Mouse (Mus musculus) spleen, postnatal 10 days (tissue): Measurements from ENCODE around the gene Cntn5.

Experiments
- DNase-seq, 2 experiments: peaks; one replicate each; pipeline ENCODE4 v3.0.0; 2021 to 2022; ENCODE audit warnings: low spot score in 2 of 2

Gene Cntn5

DNA sequence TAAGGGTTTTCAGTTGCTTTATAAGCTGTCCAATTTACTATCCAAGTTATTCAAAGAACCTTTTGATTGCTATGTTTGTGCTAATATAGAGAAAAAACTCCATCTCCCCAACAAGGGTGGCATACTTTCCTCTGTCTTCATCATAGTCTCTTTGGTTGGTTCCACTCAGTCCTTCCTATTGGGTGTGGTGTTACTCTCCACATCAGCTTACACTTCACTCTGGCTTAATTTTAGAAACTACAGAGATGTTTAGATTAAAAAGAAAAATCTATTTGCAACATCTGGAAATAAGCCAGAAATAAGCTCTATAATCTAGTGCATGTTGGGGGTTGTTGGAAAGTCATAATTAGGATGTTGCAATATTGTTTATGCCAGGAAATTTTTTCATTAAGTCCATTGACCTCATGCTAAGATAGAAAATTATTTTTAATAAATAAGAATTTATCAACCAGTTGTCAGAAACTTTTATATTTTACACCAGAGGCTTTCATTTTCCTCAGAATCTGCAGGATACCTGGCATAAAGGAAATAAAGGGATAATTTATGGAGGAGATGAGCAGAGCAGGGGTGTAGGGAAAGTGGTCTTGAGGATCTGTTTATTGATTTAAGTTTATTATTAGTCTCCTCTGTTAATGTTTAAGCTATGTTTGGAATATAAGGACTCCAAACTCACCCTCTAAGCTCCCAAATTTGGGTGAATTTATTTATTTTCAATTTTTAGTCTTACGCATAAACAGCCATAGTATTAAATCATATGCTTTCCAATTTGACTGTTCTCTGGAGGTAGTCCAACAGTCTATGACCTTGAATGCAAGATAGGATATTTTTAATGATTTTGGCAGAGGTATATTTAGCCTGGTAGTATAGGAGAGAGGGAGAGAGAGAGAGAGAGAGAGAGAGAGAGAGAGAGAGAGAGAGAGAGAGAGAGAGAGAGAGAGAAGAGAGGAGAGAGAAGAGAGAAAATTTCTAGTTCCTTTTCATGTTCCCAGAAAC, 966.8 kb downstream of the Cntn5 start:
- no peak for DNase-seq

DNA sequence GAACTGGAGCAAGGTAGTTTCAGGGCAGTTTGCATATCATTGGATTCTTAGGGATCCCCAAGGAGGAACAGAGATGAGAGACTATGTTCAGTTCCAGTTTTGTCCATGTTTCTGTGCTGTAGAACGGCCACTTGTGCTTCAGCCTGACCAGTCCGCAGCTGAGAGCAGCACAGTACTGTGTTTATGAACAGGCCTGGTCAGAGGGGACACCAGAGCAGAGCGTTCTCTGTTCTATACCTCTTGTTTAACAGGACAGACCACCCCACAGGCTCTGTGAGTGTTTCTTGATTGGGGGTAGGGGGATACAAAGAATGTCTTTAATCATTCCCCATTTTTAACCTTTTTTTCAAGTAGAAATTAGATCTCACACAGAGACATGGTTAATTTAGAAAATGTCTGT, 984.0 kb downstream of the Cntn5 start:
- DNase-seq: no peak

DNA sequence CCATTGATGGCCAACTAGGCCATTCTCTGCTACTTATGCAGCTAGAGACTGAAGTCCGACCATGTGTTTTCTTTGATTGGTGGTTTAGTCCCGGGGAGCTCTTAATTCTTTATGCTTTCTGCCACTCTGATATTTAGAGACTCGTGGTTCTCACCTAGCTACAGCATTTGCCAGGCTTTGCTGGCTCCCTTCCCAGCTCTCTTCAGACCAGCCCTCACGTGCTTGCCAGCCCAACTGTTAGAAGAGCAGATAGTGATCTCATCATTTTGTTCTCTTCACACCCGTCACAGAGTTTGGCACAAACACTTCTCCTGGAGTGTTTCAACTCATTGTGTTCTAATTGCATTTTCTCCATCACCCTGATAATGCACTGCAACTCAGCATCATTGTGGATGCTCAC, 1005.5 kb downstream of the Cntn5 start:
- DNase-seq: no peak

DNA sequence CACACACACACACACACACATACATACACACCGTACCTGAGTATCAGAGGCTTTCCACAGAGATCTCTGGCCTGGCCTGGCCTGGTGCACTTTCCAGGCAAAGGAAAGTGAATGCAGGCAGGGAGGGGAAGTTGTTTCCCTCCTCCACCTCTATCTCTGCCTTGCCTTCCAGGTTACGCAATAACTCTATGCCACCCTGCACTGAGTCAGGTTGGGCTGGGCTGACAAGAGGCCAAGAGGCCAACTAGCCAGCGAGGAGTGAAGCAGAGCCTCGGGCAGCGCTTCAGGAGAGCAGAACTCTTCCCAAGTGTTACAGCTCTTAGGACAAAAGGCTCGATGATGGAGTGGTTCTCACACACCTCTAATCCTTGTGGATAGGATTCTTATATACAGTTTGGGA, 1018.4 kb downstream of the Cntn5 start:
- no peak for DNase-seq

DNA sequence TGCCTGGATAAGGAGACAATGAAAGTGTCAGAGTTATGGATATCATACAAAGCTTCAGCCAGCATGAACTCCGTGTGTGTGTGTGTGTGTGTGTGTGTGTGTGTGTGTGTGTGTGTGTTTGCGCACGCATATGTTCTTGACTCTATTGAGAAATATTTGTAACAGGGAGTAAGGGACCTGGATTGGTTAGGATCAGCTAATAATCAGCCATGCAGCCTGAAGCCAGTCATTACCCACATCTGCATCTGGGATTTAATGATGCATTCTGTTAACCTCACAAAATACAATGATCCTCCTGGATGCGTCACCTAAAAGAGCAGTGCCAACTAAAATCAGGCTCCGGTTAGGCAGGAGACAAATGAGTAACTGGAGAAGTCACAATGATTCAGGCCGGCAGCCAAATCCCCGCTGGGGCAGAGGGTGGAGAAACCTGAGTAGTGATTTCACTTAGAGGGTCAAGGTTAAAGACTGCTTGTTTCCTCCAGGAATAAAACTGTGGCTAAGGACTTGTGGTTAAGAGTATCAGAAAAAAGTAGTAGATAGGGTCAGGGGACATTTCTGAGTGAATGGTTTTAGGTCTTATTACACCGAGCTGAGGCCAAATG, 1021.7 kb downstream of the Cntn5 start:
- DNase-seq: no peak

DNA sequence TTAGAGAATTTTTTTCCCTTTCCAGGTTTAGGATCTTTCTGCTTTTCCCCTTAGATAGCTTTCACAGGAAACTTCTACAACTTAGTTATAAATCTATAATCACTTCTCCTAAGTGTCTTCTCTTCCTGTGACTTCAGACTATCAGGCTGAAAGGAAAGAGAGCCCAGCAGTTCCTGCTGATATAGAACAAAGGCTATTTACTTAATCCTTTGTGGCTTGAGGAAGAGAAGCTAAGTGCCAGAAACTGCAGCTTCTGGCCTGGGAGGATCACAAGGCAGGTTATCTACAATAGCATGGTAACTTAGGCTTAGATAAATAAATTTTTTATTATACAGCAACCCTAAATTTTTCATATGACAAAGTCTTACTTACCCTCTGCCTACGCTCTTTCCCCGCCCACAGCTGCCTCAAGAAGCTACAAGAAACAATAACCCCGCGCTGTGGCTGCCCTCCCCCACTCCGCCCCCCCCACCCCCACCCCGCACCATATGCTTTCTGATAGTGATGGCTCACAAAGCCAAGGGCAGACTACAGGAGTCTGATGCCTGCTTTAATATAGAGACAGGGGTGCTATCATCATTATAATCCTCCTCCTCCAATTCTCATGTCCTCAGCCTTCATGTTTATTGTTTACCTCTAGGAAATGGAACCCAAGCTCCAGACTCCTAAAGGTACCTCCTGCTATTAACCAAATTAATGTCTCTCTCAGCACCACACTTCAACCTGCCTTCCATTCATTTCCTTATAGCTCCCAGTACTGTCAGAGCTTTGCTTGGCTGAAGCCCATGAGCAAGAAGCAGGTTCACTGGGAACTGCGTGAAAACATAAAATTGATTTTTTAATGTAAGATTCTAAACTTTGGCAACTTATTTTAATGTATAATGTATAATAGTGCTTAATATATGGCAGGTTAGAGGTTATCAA, 1032.2 kb downstream of the Cntn5 start:
- no peak for DNase-seq

DNA sequence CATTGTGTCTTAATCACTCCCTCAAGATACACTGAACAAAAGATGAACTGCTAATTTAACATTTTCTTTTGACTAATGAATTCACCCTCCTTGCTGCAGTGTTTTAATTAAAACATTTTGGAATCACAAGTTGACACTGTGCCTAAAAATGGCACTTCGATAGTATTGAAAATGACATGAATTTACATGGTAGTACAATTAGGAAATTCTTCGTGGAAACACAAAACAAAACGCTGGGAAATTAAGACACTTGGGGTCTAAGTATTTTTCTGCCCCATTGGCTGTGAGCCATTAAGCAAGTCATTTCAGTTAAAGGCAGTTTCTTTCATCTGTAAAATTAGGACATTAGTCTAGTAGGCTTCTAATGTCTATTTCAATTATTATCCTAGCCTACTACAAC, 1043.9 kb downstream of the Cntn5 start:
- no peak for DNase-seq

DNA sequence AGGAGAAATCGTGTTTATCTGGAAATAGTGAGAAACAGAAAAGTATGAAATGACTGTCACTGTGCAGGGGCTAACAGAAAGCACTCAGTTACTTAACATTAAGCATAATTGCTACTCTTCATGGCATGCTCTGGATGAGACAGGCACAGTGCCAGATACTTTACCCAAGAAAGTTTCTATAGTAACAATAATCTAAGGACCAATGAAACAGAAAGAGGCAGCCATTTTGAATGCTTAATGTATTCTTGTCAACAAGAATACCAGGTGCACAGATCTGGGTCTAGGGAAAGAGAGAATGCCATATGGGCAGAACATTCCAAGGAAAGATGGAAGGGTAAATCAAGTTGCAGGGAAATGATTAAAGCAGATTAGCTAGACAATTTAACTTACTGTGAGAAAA, 1045.3 kb downstream of the Cntn5 start:
- DNase-seq: no peak

DNA sequence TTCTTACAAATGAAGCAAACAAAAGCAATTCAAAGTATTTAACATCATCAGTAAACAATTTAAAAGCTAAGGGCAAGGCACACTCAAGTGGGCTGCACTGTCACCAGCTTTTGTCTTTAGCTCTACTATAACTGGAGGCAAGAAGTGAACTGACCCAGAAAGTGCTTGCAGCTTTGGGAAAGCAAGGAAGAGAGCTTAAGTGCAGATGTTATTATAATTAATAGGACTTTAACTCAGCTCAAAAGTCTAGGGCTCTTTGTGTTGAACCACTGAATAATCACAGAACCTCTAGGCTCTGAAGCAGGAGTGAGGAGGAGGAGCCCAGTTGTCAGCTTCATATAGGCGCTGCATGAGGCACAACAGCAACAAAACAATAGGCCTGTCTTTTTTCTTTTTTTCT, 1049.8 kb downstream of the Cntn5 start:
- DNase-seq: no peak

DNA sequence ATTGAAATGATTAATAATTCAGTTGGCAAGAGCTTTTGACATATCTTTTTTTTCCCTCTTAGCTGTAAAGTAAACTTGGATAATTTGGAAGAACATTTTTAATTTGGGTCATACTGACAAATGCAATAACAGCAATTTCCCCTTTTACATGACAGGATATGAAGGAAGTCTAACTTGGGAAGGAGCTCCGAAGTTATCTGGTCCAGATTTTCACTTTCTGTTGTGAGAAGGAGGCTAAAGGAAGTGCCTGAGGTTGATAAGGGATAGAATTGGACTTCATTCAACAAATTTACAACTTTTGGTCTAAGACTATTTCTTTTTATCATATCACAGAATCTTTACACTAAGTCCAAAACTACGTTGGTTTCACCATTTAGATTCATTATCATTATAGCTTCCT, 1074.3 kb downstream of the Cntn5 start:
- no peak for DNase-seq

DNA sequence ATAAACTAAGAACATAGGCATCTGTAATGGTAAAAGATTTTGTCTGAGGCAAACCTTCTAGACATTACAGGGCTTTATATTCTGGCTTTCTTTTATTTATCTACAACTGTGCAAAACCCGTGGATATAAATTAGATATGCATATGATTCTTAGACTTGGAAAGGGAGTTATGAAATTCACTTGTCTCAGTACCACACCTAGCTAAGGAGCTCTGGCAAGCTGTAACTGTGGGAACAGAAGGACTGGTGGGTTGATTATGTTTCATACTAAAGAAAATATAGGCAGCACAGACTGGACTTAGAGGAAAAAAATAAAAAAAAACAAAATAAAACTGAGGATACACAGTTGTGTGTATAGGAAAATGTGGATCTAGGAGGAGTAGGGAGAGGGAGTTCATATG, 1084.6 kb downstream of the Cntn5 start:
- no peak for DNase-seq

DNA sequence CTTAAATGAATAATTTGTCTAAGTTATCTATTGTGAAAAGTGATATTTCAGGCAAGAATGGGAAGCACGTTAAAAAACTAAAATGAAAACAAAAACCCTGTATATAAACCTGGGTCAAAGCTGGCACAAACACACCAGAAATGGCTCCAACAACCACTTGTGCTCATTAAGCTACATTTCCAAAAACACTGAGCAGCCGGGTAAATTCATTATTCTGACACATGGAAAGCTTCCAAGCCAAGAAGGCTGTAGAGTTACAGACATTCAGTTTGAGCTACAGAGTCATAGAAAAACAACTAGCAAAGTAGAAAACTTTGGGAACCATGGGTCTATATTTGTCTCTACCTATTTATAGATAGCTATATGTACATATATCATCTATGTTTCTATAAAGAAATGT, 1087.1 kb downstream of the Cntn5 start:
- no peak for DNase-seq

DNA sequence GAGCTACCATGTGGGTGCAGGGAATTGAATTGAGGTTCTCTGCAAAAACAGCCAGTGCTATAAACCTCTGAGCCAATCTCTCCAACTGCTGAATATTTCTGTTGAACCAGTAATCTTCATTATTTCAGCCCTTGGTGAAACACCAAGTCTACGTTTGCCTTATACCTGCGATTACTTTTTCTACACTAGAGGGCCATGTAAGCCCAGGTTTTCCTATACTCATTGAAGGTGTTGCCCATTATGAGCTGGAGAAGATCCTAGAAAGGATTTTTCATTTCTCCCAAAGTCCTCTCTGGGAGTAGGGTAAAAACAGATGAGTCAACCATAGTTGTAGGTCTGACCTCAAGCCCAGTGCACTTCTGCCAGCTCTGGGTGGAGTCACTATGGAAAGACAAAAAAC, 1105.0 kb downstream of the Cntn5 start:
- no peak for DNase-seq

DNA sequence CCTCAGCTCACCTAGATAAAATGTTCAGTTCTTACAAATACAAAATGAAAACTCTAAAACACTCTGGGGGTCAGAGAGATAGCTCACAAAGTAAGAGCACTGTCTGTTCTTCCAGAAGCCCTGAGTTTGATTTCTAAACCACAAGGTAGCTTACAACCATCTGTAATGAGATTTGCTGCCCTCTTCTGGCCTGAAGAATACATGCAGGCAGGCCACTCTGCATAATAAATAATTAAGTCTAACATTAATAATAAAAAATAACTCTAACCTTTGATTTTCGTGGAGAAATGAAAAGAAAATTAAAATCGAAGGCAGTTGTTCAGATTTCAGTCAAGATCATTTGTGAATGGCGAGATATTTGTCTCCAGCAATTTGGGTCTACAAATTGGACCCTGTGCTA, 1120.9 kb downstream of the Cntn5 start:
- no peak for DNase-seq

DNA sequence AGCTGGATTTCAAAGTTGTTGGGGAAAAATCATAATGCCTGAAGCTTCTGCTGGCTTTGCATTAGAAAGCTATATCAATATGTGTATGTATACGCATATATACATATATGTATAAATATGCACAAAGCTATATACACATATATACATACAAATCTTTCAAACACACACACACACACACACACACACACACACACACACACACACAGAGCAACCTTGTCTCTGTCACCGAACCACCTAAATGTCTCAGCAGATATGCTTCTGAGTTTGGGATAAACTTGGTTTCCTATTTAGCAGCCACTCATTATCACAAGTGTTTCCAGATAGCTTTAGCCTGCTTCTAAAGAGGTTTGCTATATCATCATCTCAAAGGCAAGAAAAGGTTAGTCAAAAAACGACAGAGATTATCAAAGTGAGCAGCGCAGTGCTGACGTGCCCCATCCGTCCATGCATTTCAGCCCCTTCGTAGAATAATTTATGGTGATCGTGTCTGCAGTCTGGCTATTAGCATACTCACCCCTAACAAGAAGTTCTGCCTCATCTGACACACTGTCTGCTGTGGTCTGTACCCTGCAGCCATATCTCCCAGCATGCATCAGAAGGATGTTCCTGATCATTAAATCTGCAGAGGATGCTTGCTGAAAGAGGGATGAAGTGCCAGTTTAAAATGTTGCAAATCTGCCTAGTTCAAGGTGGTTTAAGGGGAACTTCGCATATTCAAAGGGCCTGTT, 1123.3 kb downstream of the Cntn5 start:
- no peak for DNase-seq

DNA sequence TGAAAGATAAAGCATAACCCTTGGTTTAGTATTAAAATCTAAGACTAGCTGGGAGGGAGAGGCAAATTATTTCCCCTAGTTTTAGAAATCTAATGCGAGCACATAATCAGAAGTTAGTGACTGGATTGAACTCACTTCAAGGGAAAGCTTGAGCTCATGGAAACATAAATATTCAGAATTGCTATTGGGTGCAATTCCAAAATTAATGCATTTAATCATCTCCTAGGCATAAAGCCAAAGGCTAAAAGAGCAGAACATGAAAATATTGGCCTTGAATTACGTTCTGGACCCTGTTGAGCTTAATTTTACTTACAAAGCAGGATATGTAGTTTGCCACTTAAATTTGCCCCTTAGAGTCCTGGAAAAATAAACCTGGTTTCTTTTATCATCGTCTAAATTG, 1124.9 kb downstream of the Cntn5 start:
- no peak for DNase-seq

DNA sequence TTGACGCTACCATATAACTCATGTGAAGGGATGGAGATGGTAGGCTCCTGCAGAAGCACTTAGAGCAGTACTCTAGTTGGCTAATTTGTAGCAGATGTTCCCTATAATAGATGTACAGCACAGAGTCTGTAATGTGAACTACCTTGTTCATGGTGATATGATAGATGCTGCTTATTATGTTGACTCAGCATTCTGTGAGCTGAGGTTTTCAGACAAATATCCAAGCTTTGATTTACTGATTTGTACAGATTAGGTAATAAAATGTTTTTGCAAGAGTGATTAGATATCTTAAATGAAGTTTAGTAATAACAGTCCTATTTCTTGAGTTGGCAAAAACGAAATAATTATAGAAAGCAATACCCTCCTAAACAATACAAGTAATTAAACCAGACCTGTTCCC, 1133.8 kb downstream of the Cntn5 start:
- no peak for DNase-seq

DNA sequence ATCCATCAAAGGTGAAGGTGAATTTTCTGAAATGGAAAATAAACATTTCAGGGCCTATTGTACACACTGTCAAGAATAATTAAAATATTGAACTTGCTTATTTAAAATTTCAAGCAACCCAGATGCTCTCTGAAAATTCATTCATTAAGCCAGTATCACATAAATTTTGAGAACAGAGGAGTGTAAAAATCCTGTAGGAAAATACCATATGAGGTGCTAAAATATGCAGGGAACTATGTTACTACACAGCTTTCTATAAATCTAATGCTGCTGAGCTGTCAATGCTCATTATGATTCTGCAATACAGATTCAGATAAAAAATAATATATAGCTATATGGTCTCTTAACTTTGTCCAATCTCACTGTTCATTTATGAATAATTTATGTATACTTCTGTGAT, 1134.9 kb downstream of the Cntn5 start:
- no peak for DNase-seq

DNA sequence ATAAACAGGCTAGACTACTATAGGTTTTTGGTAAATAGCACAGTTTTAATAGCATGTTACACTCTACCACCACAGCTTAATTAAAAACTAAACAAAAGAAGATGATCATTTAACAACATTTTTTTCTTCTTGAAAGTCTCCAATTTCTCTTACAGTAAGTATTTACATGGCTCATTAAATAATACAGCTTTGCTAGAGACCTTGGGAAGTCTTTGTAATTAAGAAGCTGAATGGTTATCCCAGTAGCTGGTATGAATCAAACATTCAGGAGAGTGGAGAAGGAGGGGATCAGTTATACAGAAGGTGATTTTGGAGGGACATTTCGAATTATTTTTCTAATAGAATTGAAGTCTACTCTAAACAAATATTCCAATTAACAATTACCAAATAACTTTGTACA, 1186.4 kb downstream of the Cntn5 start:
- no peak for DNase-seq

DNA sequence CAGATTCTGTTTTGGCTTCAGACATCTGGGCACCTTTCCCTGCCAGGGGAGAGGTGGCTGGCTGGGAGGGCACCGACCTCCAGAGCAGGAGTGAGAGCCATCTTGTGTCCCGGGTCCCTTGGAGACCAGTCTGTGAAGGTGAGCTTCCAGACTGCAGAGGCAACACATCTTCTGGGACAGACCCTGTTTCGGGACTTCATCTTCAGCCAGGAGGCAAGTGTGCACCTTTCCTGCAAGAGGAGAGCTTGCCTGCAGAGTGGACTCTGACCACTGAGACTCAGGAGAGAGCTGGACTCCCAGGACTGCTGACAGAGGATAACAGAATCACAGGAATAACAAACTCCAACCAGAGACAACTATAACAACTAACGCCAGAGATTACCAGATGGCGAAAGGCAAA, 1195.9 kb downstream of the Cntn5 start:
- no peak for DNase-seq

DNA sequence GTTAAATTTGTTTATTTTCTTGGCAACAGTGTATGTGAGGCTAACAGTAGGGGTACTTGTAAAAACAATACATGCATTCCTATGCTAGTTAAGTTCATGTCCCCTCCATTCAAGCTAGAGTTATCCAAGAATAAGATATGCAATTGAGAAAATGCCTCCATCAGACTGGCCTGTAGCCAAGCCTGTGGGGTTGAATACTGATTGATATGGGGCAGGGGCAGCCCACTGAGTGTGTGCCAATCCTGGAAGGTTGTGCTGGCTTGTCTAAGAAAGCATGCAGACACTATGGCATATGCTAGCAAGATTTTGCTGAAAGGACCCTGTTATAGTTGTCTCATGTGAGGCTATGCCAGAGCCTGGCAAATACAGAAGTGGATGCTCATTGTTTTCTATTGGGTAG, 1196.8 kb downstream of the Cntn5 start:
- DNase-seq: no peak

DNA sequence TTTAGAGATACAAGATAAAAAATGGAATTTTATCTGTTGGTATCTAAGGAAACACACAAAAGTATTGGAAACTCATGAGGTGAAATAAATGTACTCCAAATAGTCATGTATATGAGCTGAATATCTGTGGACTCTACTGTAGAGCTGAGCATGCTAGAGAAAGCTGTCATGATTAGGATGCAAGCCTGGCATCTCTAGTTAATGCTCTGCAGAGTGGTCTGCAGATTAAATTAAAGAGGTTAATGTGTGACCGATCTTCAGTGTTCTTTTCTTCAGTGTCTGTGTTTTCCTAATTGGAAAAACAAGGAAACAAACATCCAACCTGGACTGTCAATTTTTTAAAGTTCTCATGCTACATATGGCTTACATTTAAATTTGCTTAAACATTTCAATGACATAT, 1199.4 kb downstream of the Cntn5 start:
- no peak for DNase-seq
